Mouse (Mus musculus) hematopoietic stem cell, adult 5-6 weeks (primary cell): ENCODE data around the gene Taar7b. TPM values are rescaled to one million over a fixed set of nuclear protein-coding genes. Genes with fewer than 3 reads are reported as not detected.

Experiments
- ATAC-seq, 2 experiments: fragments of 125-278 bp in 1 of 2; replicated peaks in 1 of 2; 2 replicates each; pipeline ENCODE4 v1.8.0; 2016 to 2017; ENCODE audit warnings: inconsistent platforms in 2 of 2, mild to moderate bottlenecking in 2 of 2, moderate number of reproducible peaks in 2 of 2, low read depth in 1 of 2, moderate TSS enrichment in 1 of 2; ENCODE audit not compliant: low FRiP score in 2 of 2, poor library complexity in 2 of 2, severe bottlenecking in 2 of 2, insufficient read depth in 1 of 2, low TSS enrichment in 1 of 2
- total RNA-seq: library from RNA; stranded (forward); fragments of 172-1452, 232-1000 nt; gene quantifications from 2 replicates; pipeline ENCODE4 v1.2.3, GENCODE M21; 2017

Gene Taar7b
- total RNA-seq, 1 experiment from 2014 or later: not detected

DNA sequence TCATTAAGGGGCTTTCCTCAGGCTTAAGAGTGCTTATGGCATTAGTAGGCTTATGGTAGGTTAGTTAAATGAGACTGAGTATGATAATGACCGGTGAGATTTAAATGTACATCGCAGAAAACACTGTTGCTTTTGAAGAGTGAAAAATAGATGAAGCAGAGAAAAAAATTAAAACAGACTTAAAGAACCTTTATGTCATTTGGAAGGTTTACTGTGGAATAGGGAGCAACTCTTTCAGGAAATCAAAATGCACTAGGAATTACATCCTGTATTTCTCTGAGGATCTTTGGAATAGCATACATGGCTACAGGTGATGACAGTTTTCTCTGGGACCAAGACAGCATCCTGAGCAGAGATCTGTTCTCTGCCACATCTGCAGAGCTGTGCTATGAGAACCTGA is 37.6 kb downstream of the Taar7b start, which contains the start of gene Taar7e:
Gene Taar7e (plus strand): TSS at position 301 of the 400 bp plus-strand sequence.
- ATAC-seq: no peak

DNA sequence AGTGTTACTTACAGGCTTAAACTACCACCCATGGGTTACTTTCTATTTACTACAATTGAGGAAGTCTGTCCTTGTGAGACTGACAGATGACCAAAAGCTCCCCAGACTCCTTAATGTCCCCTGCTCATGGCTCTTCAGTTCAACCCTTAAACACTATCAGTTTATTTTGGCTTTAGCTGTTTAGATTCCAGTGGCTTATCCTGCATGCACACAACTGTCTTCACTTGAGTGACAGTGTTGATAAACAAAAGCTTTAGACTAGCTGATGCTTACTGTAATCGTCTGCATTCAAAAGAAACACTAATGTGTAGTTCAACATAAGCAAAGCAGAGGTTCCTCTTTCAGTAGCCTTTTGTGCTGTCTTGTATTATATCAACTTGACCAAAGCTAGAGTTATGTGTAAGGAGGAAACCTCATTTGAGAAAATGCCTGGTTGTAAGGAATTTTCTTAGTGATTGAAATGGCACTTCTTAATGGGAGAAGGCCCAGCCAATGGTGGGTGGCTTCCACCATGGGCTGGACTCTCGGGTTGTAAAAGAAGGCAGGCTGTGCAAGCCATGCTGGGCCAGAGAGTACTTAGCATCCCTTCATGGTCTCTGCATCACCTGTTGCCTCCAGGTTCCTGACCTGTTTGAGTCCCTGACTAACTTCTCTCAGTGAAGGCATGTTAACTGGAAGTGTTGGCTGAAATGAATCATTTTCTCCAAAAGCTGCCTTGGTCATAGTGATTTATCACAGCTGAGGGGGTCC is 40.6 kb downstream of the Taar7b start:
- peak in 1 of 2 experiments; percentile 39; a peak in 1 of 4 replicates for ATAC-seq

DNA sequence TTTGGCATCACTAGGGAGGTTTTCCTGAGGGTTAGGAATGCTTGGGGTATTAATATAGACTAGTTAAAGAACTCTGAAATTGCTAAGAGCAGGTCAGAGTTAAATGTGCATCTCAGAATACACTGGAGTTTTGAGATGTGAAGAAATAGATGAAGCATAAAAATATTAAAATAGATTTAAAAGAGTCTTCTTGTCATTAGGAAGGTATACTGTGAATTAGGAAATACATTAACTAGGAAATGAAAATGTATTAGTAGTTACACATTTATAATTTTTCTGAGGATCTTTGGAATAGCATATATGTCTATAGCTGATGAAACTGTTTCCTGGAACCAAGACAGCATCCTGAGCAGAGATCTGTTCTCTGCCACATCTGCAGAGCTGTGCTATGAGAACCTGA is 49.5 kb downstream of the Taar7b start, which contains the start of gene Taar7f:
Gene Taar7f (plus strand): TSS at position 301 of the 400 bp plus-strand sequence.
- no peak for ATAC-seq

Other genes starting within 250 kb of the Taar7b start
- gene Rps12, start 212.7 kb upstream of the Taar7b start, total RNA-seq: 1,082 and 2,100 TPM in 2 replicates
- gene Slc18b1, start 203.0 kb upstream of the Taar7b start, total RNA-seq: 1.2 and 2.4 TPM in 2 replicates
- 1.0 TPM in 1 of 2 replicates, not detected in the other for gene Vnn3, start 148.5 kb upstream of the Taar7b start, total RNA-seq
- gene Vnn1, start 105.3 kb upstream of the Taar7b start, total RNA-seq: 2.7 and 2.9 TPM in 2 replicates
- gene Taar1, start 79.6 kb upstream of the Taar7b start, total RNA-seq: not detected in 2 replicates
- gene Taar2, start 61.4 kb upstream of the Taar7b start, total RNA-seq: not detected in 2 replicates
- gene Taar3, start 50.4 kb upstream of the Taar7b start, total RNA-seq: not detected in 2 replicates
- gene Taar4, start 39.4 kb upstream of the Taar7b start, total RNA-seq: not detected in 2 replicates
- not detected in 2 replicates for gene Taar5, start 29.2 kb upstream of the Taar7b start, total RNA-seq
- not detected in 2 replicates for gene Taar6, start 14.3 kb upstream of the Taar7b start, total RNA-seq
- gene Taar7a, start 6.5 kb upstream of the Taar7b start, total RNA-seq: not detected in 2 replicates
- not detected in 2 replicates for gene Taar7d, start 27.3 kb downstream of the Taar7b start, total RNA-seq
- not detected in 2 replicates for gene Taar7e, start 37.7 kb downstream of the Taar7b start, total RNA-seq
- gene Taar7f, start 49.6 kb downstream of the Taar7b start, total RNA-seq: not detected in 2 replicates
- gene Taar8a, start 76.6 kb downstream of the Taar7b start, total RNA-seq: not detected in 2 replicates
- gene Taar8b, start 92.4 kb downstream of the Taar7b start, total RNA-seq: not detected in 2 replicates
- not detected in 2 replicates for gene Taar8c, start 102.0 kb downstream of the Taar7b start, total RNA-seq
- not detected in 2 replicates for gene Taar9, start 109.6 kb downstream of the Taar7b start, total RNA-seq
- 38.7 and 44.2 TPM in 2 replicates for gene Stx7, start 149.4 kb downstream of the Taar7b start, total RNA-seq
- not detected in 2 replicates for gene Moxd1, start 223.6 kb downstream of the Taar7b start, total RNA-seq